Mouse (Mus musculus) v-Abl transformed pro-B cells (cell line): ENCODE results near the gene Tmem185b.

ENCODE experiments used
- in situ Hi-C, 2 experiments: fragments of 400-800 bp; cut with MboI; formaldehyde crosslinking; loops; one replicate each; pipeline ENCODE4 v1.15.1; 2025; ENCODE audit not compliant: unreplicated experiment in 2 of 2

Tmem185b gene

DNA sequence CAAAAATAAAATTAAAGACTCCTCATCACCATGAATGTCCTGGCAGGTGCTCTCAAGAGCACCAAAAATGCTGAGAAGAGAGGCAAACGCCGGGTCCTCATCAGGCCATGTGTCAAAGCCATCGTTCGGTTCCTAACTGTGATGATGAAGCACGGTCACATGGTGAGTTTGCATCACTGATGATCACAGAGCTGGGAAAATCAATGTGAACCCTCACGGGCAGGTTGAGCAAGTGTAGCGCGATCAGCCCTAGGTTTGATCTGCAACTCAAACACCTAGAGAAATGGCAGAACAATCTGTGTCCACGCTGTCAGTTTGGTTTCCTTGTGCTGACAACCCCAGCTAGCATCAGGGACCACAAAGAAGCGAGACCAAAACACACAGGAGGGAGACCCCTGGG is 26.5 kb upstream of the Tmem185b start:
- in situ Hi-C loops, result loop anchor here in 1 of 2 experiments (25.0 kb wide), 1 partner anchor 412 kb away; no protein-coding TSS in a partner anchor

- in situ Hi-C loops, result no loop called here
Observed at GRCm38 (mm10) chr1:119501881-119502280, 24.1 kb upstream of the Tmem185b start.

DNA sequence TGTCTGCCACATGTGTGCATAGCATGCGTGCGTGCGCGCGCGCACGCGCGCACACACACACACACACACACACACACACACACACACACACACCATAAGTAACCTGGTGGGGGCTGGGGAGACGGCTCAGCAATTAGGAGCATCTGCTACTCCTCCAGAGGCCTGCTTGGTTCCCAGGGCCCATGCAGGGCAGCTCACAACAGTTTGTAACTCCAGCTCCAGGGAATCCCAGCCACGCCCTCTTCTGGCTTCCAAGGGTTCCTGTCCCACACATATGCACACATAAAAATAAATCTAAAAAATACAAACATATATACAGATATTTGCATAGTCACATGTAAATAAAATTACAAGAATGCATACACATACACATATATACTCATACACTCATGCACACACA is 23.2 kb upstream of the Tmem185b start:
- in situ Hi-C loops, result no loop called here

- in situ Hi-C loops, result no loop called here
Observed at GRCm38 (mm10) chr1:119503181-119503580, 22.8 kb upstream of the Tmem185b start.

- in situ Hi-C loops, result no loop called here
Observed at GRCm38 (mm10) chr1:119503808-119504207, 22.2 kb upstream of the Tmem185b start.

DNA sequence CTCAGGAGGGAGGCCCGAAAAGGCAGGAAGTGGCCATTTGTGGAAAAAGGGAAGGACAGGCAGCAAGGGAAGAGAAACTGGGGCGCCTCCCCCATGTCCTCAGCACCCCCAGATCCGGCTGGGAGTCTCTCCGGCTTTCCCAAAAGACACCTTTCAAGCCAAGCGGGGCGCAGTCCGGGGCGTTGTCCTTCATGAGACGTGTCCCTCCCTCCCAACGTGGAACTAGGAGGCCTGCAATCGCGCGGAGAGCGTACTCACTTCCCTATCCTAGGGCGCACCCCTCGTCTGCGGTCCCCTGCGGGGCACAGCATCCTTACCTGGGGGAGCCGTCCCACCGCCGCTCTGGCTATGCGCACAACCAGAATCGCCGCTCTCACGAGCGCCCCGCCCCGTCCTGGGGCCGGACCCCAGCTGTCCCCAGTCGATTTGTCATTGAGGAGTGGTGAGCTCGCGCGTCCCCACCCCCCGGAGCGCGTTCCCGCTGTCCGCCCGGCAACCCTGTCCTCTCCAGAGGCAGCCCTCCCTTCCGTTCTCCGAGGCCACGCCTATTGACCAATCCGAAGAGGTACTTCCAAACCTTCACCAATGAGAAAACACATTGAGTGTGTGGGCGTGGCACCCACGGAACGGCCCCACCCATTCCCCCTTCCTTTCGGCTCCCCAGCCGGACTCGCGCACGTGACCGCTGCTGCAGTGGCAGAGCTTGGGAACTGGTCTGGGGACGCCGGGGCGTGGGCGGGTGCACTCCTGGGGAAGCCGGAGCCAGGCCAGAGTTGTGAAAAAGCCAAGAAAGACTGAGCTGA is 21.5 kb upstream of the Tmem185b start, which contains the start of gene Ralb:
Gene Ralb (minus strand): TSS at position 535 of the 803 bp plus-strand sequence.
- in situ Hi-C loops, result no loop called here

DNA sequence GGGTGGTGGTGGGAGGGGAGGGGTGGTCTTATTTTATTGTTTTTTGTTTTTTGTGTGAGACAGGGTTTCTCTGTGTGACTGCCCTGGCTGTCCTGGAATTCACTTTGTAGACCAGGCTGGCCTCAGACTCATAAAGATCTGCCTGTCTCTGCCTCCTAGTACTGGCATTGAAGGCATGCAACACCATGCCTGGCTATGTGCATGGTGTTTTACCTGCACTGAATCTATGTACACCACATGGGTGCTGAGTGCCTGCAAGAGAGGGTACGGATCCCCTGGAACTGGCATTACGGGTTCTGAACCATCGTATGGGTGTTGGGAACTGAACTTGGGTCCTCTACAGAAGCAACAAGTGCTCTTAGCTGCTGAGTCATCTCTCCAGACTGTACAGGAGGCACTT is 20.0 kb upstream of the Tmem185b start:
- in situ Hi-C loops, result no loop called here

- in situ Hi-C loops, result no loop called here
Observed at GRCm38 (mm10) chr1:119508548-119508947, 17.4 kb upstream of the Tmem185b start.

DNA sequence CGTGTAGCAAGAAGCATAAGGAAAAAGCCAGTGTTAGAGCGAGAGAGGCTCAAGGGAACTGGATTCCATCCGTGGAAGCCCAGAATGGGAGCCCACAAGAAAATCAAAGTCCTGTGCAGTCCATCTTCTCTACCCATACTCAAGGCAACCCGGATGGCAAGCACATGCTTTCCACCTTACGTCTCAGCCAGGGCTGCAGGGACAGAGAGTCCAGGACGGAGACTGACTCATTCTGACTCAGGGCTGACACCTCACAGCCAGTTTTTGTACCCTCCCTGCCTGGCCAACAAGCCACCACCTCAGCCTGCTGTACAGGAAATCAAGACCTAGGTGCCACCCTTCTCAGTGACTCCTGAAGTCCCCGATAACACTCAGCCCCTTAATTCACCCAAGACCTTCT is 16.5 kb upstream of the Tmem185b start:
- in situ Hi-C loops, result no loop called here

GRCm38 (mm10) chr1:119510409-119510808 is 15.6 kb upstream of the Tmem185b start:
- in situ Hi-C loops, result no loop called here

- in situ Hi-C loops, result no loop called here
Observed at GRCm38 (mm10) chr1:119510857-119511256, 15.1 kb upstream of the Tmem185b start.

GRCm38 (mm10) chr1:119518060-119518459 is 7.9 kb upstream of the Tmem185b start:
- in situ Hi-C loops, result no loop called here

DNA sequence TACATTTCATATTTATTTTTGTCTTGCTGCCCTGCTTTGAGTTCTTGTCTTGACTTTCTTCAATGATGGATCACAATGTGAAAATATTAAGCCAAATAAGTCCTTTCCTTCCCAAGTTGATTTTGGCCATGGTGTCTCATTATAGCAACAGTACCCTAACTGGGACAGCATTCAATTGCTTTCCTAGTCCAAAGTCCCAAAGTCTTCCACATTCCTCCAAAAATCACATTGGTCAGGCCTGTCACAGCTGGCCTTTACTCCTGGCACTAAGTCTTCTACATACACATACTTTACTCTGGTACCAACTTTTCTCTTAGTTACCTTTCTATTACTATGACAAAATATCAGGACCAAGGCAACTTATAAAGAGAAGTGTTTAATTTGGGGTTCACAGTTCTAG is 7.2 kb upstream of the Tmem185b start:
- in situ Hi-C loops, result no loop called here

- in situ Hi-C loops, result no loop called here
Observed at GRCm38 (mm10) chr1:119519286-119519685, 6.7 kb upstream of the Tmem185b start.

- in situ Hi-C loops, result no loop called here
Observed at GRCm38 (mm10) chr1:119521029-119521428, 4.9 kb upstream of the Tmem185b start.

DNA sequence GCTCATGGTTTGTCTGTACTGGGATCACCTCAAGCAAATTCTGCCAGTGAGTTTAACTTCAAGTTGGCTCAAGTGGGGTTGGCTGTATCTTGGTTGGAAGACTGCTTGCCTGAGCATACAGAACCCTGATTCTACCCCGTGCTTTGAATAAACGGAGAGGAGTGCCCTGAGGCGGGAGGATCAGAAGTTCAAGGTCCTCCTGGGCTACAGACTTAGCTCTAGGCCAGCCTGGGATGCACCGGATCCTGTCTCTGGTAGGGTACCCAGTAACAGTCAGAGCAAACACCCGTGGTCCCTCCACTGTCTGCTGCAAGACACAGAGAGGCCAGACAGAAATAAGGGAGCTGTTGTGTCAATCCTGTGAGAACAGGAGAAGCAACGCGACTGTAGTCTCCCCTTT is 4.3 kb upstream of the Tmem185b start:
- in situ Hi-C loops, result no loop called here

DNA sequence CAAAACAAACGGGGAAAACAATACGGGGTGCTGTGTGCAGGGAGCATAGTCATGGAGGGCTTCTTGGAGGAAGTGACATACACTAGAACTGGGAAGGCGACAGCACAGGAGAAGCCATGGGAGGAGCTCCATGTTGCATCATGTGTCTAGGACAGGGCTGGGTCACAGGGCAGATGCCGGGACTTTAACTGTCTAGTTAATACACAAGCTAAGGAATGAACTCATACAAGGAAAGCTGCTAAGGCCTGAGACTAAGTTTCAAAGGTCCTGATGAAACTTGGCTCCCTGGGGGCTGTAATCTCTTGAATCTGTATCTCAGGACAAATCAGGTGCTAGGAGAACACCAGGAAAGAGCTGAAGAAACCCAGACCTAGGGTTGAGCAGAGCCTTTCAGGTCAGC is 3.2 kb upstream of the Tmem185b start:
- in situ Hi-C loops, result no loop called here

- in situ Hi-C loops, result no loop called here
Observed at GRCm38 (mm10) chr1:119523369-119523768, 2.6 kb upstream of the Tmem185b start.

DNA sequence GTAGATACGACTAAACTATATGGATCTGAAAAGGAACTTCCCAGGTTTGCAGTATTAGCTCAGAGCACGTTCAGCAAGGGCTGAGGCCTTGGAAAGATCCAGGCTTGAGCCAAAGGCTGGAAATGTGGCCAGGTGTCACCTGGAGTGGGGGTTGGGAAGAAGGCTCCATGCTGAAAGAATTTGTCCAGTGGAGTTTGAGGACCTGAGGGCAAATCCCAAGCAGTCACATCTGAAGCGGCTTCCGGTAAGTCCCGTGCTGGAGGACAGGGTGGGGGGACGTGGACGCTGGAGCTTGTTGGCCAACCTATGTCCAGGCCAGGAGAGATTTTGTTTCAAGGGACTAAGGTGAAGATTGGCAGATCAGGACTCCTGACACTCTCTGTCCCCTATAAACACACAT is 2.1 kb upstream of the Tmem185b start:
- in situ Hi-C loops, result no loop called here

DNA sequence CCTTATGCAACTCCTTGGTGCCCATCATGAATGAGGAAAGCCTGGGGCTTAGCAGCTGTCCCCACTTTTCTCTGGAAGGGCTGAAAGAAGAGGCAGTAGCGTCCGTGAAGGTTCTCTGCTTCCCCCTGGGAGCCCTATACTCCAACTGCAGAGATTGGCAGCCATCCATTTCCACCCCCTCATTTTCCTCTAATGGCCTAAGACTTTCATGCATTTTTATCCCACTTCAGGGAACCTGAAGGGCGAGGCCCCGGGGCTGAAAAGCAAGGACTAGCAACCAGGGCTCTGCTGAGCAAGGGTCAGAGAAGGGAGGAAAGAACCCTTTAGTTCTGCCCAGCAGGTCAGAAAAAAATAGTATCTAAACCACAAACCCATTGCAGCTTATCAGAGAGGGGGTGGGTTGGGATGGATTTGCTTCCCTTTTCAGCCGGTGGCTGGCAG is 936 bp upstream of the Tmem185b start:
- in situ Hi-C loops, result loop anchor here in 1 of 2 experiments (25.0 kb wide), 1 partner anchor 1912 kb away; the partner anchor contains the start of gene Ccdc93

GRCm38 (mm10) chr1:119530941-119531340 is 5.0 kb downstream of the Tmem185b start:
- in situ Hi-C loops, result loop anchor here (10.0 to 25.0 kb wide), 2 partner anchors 384 to 1906 kb away; partner anchors contain the start of genes Ccdc93 (in 1 of the 2) and Tmem177 (in 1 of the 2)

DNA sequence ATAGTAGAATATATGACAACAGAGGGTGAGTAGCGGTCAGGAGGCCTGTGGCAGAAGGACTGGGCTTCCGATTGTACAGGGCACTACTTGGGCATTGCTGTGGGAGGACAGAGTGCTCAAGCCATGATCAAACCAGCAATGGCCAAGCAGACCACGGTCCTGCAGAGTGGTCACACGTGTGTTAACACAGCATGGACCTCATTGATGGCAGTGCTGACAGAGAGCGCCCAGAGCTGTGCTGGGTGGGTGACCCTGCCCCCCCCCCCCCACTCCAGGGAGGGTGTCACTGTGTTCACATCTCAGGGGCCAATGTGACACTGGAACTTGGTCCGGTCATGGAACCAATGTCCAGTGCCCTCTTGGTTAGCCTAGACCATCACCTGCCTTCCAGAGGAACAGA is 6.2 kb downstream of the Tmem185b start:
- in situ Hi-C loops, result loop anchor here (10.0 to 25.0 kb wide), 2 partner anchors 383 to 1905 kb away; partner anchors contain the start of genes Ccdc93 (in 1 of the 2) and Tmem177 (in 1 of the 2)
